Mouse (Mus musculus) heart, postnatal 36 days (tissue): ENCODE data around the gene Trit1. TPM values are rescaled to one million over a fixed set of nuclear protein-coding genes. Genes with fewer than 3 reads are reported as not detected.
"Not testable (repeated sequence)": the region's sequence is repeated elsewhere in the genome, so short reads cannot be mapped to it uniquely, and the experiment has no call there.

Experiments
- DNase-seq, 2 experiments: peaks; one replicate each; pipeline ENCODE4 v3.0.0; 2021 to 2022
- intact Hi-C: fragments of 180-260 bp; cut with DNase I; formaldehyde crosslinking; loops from one replicate; pipeline ENCODE4 v1.15.1; 2025
- total RNA-seq, 2 experiments: library from RNA; stranded (reverse); gene quantifications; 2 replicates each; pipeline ENCODE4 v1.2.3; 2021

Trit1 gene
- total RNA-seq, result 1 to 10 TPM; 6.0 to 7.3 TPM

DNA sequence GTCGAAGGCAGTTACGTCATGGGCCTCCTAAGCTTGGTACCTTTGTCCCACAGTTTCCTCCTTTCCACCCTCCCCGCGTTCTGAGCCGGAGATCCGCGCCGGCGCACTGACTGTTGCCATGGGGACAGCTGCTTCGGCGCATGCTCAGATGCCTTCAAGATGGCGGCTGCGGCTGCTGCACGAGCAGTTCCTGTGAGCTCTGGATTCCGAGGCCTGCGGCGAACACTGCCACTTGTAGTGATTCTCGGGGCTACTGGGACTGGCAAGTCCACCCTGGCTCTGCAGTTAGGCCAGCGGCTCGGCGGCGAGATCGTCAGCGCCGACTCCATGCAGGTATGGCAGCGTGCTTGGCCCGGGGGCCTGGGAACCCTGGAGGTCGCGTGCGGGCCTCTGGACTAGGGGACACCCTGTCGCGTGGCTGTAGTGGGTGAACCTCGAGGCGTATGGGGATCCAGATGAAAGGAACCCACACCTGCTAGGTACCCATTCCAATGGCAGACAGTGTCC is at the start of gene Trit1:
Gene Trit1, plus strand, starts transcription at position 147 of the 507 bp plus-strand sequence.
- intact Hi-C loops, result no loop called here
- peak; percentile 95 for DNase-seq

DNA sequence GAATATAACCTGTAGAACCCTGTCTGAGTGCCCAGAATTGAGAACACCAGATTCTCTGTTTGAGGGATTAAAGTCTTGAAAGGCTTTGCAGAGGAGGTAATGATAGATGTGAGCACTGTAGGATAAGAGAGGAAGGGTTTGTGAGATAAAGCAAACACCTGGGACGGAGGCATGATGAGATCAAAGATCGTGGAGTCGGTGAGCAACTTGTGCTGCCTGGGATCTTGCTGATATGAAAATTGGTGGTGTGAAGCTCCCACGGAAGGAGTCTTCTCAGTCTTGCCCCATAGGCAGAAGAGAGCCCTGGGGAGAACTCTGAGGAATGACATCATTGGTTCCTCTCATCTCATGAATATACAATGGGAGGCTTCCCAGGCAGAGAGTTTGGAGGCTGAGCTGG is 48.3 kb upstream of the Trit1 start:
- DNase-seq, result no peak
- intact Hi-C loops, result no loop called here

GRCm38 (mm10) chr4:122971191-122971590 is 45.2 kb upstream of the Trit1 start:
- intact Hi-C loops, result no loop called here

GRCm38 (mm10) chr4:122971646-122972045 is 44.8 kb upstream of the Trit1 start:
- intact Hi-C loops, result no loop called here
- DNase-seq, result no peak

More at GRCm38 (mm10) chr4:122971191-122971590, 45.2 kb upstream of the Trit1 start:
- DNase-seq, result no peak

GRCm38 (mm10) chr4:122972056-122972455 is 44.3 kb upstream of the Trit1 start:
- intact Hi-C loops, result no loop called here

DNA sequence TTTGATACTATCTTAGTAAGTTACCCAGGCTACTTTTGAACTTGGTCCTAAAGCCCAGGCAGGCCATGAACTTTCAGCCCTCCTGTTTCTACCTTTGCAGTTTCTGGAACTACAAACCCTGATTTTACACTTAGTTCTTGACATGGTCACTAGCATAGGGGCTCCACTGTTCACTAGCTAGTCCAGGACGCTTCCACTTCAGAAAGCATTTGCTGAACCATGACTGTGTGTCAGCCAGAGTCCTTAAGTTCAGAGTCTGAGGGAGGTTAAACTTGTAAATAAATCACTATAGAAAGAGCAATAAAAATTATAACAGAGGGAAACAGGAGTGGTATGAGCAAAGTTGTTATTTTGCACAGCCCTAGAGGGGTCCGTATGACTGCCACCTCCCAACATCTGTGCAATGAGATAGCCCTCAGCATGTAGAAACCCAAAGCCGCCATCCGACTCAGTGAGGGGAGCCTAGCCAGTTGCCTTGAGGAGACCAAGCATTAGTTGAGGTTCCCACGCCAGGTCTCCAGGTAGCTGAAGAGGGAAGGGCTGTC is 41.3 kb upstream of the Trit1 start:
- no peak for DNase-seq
- intact Hi-C loops, result no loop called here

More at GRCm38 (mm10) chr4:122972056-122972455, 44.3 kb upstream of the Trit1 start:
- no peak for DNase-seq

DNA sequence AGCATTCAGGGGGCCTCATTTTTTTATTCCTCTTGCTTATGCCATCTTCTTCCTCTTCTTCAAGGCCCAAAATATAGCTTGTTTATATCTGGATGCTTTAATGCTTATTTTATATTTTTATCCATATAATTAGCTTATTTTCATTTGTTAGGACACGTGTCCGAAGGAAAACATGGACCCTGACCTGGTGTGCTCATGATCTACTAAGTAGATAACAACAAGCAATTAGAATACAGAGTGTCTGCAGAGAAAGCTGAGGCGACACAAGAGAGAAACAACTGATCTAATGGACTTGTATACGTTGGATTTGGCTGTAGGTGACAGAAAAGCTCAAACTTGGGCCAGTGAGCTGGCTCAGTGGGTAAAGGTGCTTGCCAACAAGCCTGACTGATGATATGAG is 39.5 kb upstream of the Trit1 start:
- intact Hi-C loops, result no loop called here
- no peak for DNase-seq

GRCm38 (mm10) chr4:122978850-122979249 is 37.5 kb upstream of the Trit1 start:
- intact Hi-C loops, result no loop called here
- no peak for DNase-seq

- intact Hi-C loops, result loop anchor here (5.0 kb wide), 1 partner anchor 1738 kb away; no protein-coding TSS in a partner anchor
Observed at GRCm38 (mm10) chr4:122979826-122980225, 36.6 kb upstream of the Trit1 start.

DNA sequence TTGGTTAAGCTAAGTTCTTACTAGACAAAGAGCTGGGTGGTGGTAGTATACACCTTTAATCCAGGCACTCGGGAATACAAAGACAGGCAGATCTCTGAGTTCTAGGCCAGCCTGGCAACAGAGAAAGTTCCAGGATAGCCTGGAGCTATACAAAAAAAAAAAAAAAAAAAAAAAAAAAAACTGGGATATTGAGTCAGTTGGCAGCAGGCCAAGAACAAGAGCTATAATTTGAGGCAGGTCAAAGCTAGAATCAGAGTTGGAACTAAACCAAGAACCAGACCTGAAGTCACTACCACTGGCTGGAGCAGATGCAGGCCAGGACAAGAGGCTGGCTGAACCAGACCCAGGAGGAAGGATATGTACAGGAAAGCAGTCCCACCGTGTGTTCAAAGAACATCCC is 35.7 kb upstream of the Trit1 start:
- intact Hi-C loops, result loop anchor here (5.0 kb wide), 1 partner anchor 1738 kb away; no protein-coding TSS in a partner anchor
- no peak for DNase-seq

More at GRCm38 (mm10) chr4:122979826-122980225, 36.6 kb upstream of the Trit1 start:
- DNase-seq, result no peak

DNA sequence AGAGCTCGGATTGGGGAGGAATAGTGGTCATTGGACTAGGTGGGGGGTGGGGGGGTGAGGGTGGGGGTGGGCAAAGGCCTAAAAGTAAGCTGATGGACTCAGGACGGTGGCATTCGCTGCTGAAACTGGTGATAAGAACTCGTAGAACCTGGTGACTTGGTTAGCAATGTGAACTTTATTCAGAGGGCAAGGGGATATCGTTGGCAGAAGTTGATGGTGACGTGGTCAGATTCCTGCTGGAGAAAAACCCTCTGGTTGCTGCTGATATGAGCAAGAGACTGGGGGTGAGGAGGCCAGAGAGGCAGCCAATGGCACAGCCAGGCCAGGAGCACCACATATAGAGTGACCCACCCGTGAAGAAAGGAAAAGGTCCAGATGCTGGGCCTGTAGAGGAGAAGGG is 35.2 kb upstream of the Trit1 start:
- no peak for DNase-seq
- intact Hi-C loops, result loop anchor here (5.0 kb wide), 1 partner anchor 1739 kb away; no protein-coding TSS in a partner anchor

GRCm38 (mm10) chr4:122981930-122982329 is 34.5 kb upstream of the Trit1 start:
- no peak for DNase-seq

DNA sequence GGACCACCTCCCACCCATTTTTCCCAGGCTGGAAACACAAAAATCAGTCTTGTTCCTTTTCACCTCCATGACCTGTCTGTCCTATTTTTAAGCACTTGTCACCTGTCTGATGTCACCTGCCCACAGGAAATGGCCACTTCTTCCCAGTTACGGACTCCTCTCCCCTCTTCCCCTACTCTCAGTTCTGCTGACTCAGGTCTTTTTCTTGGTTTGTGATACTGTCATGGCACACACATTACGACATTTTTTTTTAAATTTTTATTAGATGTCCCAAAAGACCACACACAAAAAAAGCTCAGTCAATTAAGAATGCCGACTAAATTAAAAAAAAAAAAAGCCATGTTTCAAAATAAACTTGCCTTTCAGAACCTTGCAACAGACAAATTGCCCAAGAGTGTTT is 33.9 kb upstream of the Trit1 start:
- no peak for DNase-seq
- intact Hi-C loops, result loop anchor here (5.0 kb wide), 1 partner anchor 1740 kb away; no protein-coding TSS in a partner anchor

More at GRCm38 (mm10) chr4:122981930-122982329, 34.5 kb upstream of the Trit1 start:
- intact Hi-C loops, result loop anchor here (5.0 kb wide), 1 partner anchor 1740 kb away; no protein-coding TSS in a partner anchor

DNA sequence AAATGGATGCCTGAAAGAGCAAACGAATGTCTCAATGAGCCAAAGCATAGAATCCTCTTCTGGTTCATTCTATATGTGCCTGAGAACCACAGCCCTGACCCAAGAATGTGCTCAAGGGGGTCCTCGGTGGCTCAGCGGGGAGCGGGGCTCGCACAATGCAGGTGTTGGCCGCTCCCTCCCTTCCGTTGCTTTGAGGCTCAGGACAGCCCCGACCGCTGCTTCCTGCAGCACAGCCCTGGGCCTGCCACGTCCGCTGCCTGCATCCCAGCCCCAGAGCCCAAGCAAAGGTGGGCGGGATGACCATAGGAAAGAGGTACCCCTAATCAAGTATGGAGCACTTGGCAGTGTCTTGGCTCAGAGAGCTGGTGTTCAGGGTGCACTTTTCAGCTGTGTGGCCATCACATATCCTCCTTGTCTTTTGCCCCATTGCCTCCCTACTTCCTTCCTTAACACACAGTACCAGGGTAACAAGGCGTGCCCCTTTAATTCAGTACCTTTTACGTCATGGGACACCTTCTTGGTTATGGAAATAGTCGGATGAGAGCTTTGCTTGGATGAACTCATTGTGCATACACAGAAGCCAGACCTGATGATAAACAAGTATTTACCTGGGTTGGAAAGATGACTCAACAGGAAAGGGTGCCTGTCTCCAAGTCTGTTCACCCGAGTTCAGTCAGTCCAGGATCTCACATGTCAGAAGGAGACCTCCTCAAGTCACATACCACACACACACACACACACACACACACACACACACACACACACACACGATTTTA is 32.7 kb upstream of the Trit1 start:
- DNase-seq, result no peak
- intact Hi-C loops, result loop anchor here (1.0 to 5.0 kb wide), 4 partner anchors 73 to 1741 kb away; no protein-coding TSS in a partner anchor

GRCm38 (mm10) chr4:122985110-122985509 is 31.3 kb upstream of the Trit1 start:
- DNase-seq, result peak; percentile 21 to 38
- intact Hi-C loops, result loop anchor here (1.0 to 2.0 kb wide), 3 partner anchors 41 to 176 kb away; no protein-coding TSS in a partner anchor

GRCm38 (mm10) chr4:122987421-122987820 is 29.0 kb upstream of the Trit1 start:
- DNase-seq, result no peak
- intact Hi-C loops, result no loop called here

DNA sequence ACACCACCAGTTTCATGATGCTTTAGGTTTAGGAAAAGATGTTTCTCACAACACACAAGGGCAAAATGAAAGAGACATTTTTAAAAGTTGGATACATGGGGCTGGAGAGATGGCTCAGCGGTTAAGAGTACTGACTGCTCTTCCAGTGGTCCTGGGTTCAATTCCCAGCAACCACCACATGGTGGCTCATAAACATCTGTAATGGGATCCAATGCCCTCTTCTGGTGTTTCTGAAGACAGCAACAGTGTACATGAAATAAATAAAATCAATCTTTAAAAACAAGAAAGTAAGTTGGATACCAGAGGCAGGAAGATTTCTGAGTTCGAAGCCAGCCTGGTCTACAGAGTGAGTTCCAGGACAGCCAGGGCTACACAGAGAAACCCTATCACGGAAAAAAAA is 28.4 kb upstream of the Trit1 start:
- intact Hi-C loops, DNase-seq: not testable (repeated sequence)

GRCm38 (mm10) chr4:122991177-122991576 is 25.2 kb upstream of the Trit1 start:
- no peak for DNase-seq
- intact Hi-C loops, result no loop called here

DNA sequence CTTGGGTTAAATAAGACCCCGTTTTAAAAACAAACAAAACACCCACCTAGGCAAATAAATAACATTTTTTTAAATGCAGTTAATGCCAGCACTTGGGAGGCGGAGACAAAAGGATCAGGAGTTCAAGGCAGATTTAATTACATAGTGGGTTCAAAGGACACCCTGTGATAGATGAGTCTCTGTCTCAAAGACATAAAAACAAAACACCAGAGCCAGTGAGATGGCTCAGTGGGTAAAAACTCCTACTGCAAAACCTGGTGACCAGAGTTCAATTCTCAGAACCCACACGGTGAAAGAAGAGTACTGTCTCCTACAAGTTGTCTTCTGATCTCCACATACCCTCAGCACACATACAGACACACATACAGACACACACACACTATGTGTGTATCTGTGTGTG is 24.1 kb upstream of the Trit1 start:
- intact Hi-C loops, result no loop called here
- no peak for DNase-seq

DNA sequence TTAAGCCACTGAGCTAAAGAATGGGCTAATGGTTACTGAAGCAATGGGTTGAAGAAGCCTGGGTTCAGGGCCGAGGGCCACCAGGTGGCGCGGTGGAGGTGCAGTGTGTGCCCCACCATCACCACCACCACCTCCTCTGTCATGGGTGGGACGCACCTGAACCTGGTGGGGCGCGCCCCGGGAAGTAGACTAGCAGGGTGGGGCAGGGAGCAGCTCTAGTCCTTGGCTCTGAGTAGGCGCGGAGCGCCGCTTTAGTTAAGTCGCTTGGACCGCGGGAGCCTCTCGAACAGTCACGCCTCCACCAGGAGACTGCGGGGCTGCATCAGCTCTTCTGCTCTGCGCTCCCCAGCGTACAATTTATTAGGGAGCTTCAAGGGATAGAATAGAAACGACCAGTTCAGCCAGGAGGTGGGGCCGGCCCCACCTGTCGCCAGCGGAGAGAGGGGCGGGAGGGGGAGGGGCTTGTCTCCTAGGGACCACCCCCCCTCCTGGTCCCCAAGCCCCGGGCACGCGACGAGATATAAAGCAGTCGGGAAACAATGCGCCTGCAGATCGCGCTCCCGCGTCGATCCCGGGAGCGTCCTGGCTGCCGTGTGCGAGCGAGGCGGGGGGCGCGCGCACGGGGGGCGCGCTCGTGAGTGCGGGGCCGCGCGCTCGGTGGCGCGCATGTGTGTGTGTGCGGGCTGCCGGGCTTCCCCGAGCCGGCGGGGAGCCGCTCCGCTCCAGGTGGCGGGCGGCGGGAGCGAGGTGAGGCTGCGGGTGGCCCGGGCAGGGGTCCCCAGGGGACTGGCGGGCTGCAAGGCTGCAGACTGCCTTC is 20.8 kb upstream of the Trit1 start, which contains the start of gene Mycl:
Gene Mycl, plus strand, starts transcription at position 249 of the 817 bp plus-strand sequence.
- DNase-seq, result peak; percentile 81 to 86
- intact Hi-C loops, result loop anchor here (1.0 kb wide), 1 partner anchor 88 kb away; no protein-coding TSS in a partner anchor
